Mouse (Mus musculus): ENCODE measurements around the gene Slc8b1. TPM values are rescaled to one million over a fixed set of nuclear protein-coding genes. Genes with fewer than 3 reads are reported as not detected.
A peak's percentile ranks its signal among the peaks of the same experiment; 100 is the strongest.

Gene Slc8b1
- polyA plus RNA-seq, 1 experiment: 12.1 TPM

- TF ChIP-seq CTCF (IDR thresholded peaks at IDR 0.05; ENCODE audit: extremely low read depth, insufficient read length, insufficient replicate concordance, low read depth, low read length) (no peak), POLR2A (IDR thresholded peaks at IDR 0.05; ENCODE audit: low read depth, low read length) (no peak)
- peaks cover 22% of the 10 kb centered on the region for H3K4me1 ChIP-seq (ENCODE audit: control insufficient read depth, insufficient read depth, insufficient read length, low read length)
- no peaks in the 10 kb centered on the region for H3K36me3 ChIP-seq (ENCODE audit: control insufficient read depth, insufficient read depth, low read length)
- H3K4me3 ChIP-seq (ENCODE audit: low read depth, low read length): no peak overlapping the region
- WGBS: 60% methylated on average over 6 of the region's 6 CpGs
- H3K27me3 ChIP-seq (ENCODE audit: control insufficient read depth, insufficient read depth, low read length): no peaks in the 10 kb centered on the region
- peak overlapping the region; percentile 2; the same call in 1 of the 2 replicates for H3K27ac ChIP-seq (ENCODE audit: insufficient read depth, low read depth, low read length)
Measured at GRCm38 (mm10) chr5:120468830-120469229, 42.1 kb upstream of the Slc8b1 start.

- Histone ChIP-seq H3K4me1 (ENCODE audit: control insufficient read depth, insufficient read depth, insufficient read length, low read length) (peaks cover 20% of the 10 kb centered on the region), H3K4me3 (ENCODE audit: low read depth, low read length) (no peak overlapping the region), H3K36me3 (ENCODE audit: control insufficient read depth, insufficient read depth, low read length) (no peaks in the 10 kb centered on the region), H3K27ac (ENCODE audit: insufficient read depth, low read depth, low read length) (peak overlapping the region; percentile 2; the same call in 1 of the 2 replicates), H3K27me3 (ENCODE audit: control insufficient read depth, insufficient read depth, low read length) (no peaks in the 10 kb centered on the region)
- TF ChIP-seq CTCF (IDR thresholded peaks at IDR 0.05; ENCODE audit: extremely low read depth, insufficient read length, insufficient replicate concordance, low read depth, low read length) (no peak), POLR2A (IDR thresholded peaks at IDR 0.05; ENCODE audit: low read depth, low read length) (no peak)
- WGBS: 16% methylated on average over 4 of the region's 4 CpGs
Measured at GRCm38 (mm10) chr5:120471538-120471937, 39.4 kb upstream of the Slc8b1 start.

GRCm38 (mm10) chr5:120472770-120473169 is 38.2 kb upstream of the Slc8b1 start, which contains the start of gene Sdsl:
Sdsl (minus strand) TSS chr5:120472810.
- 73% methylated on average over 8 of the region's 8 CpGs for WGBS
- H3K27me3 ChIP-seq (ENCODE audit: control insufficient read depth, insufficient read depth, low read length): no peaks in the 10 kb centered on the region
- TF ChIP-seq CTCF (IDR thresholded peaks at IDR 0.05; ENCODE audit: extremely low read depth, insufficient read length, insufficient replicate concordance, low read depth, low read length): no peak
- no peak for TF ChIP-seq POLR2A (IDR thresholded peaks at IDR 0.05; ENCODE audit: low read depth, low read length)
- no peaks in the 10 kb centered on the region for H3K36me3 ChIP-seq (ENCODE audit: control insufficient read depth, insufficient read depth, low read length)
- peak within 1 kb of the TSS; percentile 2; the same call in 1 of the 2 replicates for H3K27ac ChIP-seq (ENCODE audit: insufficient read depth, low read depth, low read length)
- peaks cover 14% of the 10 kb centered on the region; the same call in 1 of the 2 replicates for H3K4me1 ChIP-seq (ENCODE audit: control insufficient read depth, insufficient read depth, insufficient read length, low read length)
- no peak within 1 kb of the TSS for H3K4me3 ChIP-seq (ENCODE audit: low read depth, low read length)

- Histone ChIP-seq H3K27ac (ENCODE audit: insufficient read depth, low read depth, low read length) (no peak overlapping the region), H3K4me1 (ENCODE audit: control insufficient read depth, insufficient read depth, insufficient read length, low read length) (peaks cover 10% of the 10 kb centered on the region; the same call in 1 of the 2 replicates), H3K36me3 (ENCODE audit: control insufficient read depth, insufficient read depth, low read length) (no peaks in the 10 kb centered on the region), H3K4me3 (ENCODE audit: low read depth, low read length) (no peak overlapping the region), H3K27me3 (ENCODE audit: control insufficient read depth, insufficient read depth, low read length) (no peaks in the 10 kb centered on the region)
- WGBS: 95% methylated on average over 2 of the region's 2 CpGs
- TF ChIP-seq CTCF (IDR thresholded peaks at IDR 0.05; ENCODE audit: extremely low read depth, insufficient read length, insufficient replicate concordance, low read depth, low read length) (no peak), POLR2A (IDR thresholded peaks at IDR 0.05; ENCODE audit: low read depth, low read length) (no peak)
Measured at GRCm38 (mm10) chr5:120473361-120473760, 37.6 kb upstream of the Slc8b1 start.

- Histone ChIP-seq H3K27ac (ENCODE audit: insufficient read depth, low read depth, low read length) (no peak overlapping the region), H3K27me3 (ENCODE audit: control insufficient read depth, insufficient read depth, low read length) (no peaks in the 10 kb centered on the region), H3K4me3 (ENCODE audit: low read depth, low read length) (no peak overlapping the region), H3K36me3 (ENCODE audit: control insufficient read depth, insufficient read depth, low read length) (no peaks in the 10 kb centered on the region), H3K4me1 (ENCODE audit: control insufficient read depth, insufficient read depth, insufficient read length, low read length) (peaks cover 6% of the 10 kb centered on the region; the same call in 1 of the 2 replicates)
- no peak for TF ChIP-seq CTCF (IDR thresholded peaks at IDR 0.05; ENCODE audit: extremely low read depth, insufficient read length, insufficient replicate concordance, low read depth, low read length)
- TF ChIP-seq POLR2A (IDR thresholded peaks at IDR 0.05; ENCODE audit: low read depth, low read length): no peak
- 72% methylated on average over 8 of the region's 8 CpGs for WGBS
Measured at GRCm38 (mm10) chr5:120475861-120476260, 35.1 kb upstream of the Slc8b1 start.

GRCm38 (mm10) chr5:120476296-120476695 is 34.7 kb upstream of the Slc8b1 start, which contains the start of gene Sds:
Sds (plus strand) TSS chr5:120476526.
- no peaks in the 10 kb centered on the region for H3K27me3 ChIP-seq (ENCODE audit: control insufficient read depth, insufficient read depth, low read length)
- no peak within 1 kb of the TSS for H3K4me3 ChIP-seq (ENCODE audit: low read depth, low read length)
- peaks cover 4% of the 10 kb centered on the region; the same call in 1 of the 2 replicates for H3K4me1 ChIP-seq (ENCODE audit: control insufficient read depth, insufficient read depth, insufficient read length, low read length)
- no peaks in the 10 kb centered on the region for H3K36me3 ChIP-seq (ENCODE audit: control insufficient read depth, insufficient read depth, low read length)
- 34% methylated on average over 13 of the region's 13 CpGs for WGBS
- TF ChIP-seq CTCF (IDR thresholded peaks at IDR 0.05; ENCODE audit: extremely low read depth, insufficient read length, insufficient replicate concordance, low read depth, low read length) (no peak), POLR2A (IDR thresholded peaks at IDR 0.05; ENCODE audit: low read depth, low read length) (no peak)
- H3K27ac ChIP-seq (ENCODE audit: insufficient read depth, low read depth, low read length): no peak within 1 kb of the TSS

GRCm38 (mm10) chr5:120477993-120478392 is 33.0 kb upstream of the Slc8b1 start:
- no peaks in the 10 kb centered on the region for H3K36me3 ChIP-seq (ENCODE audit: control insufficient read depth, insufficient read depth, low read length)
- H3K27ac ChIP-seq (ENCODE audit: insufficient read depth, low read depth, low read length): no peak overlapping the region
- 85% methylated on average over 5 of the region's 5 CpGs for WGBS
- no peaks in the 10 kb centered on the region for H3K27me3 ChIP-seq (ENCODE audit: control insufficient read depth, insufficient read depth, low read length)
- no peaks in the 10 kb centered on the region for H3K4me1 ChIP-seq (ENCODE audit: control insufficient read depth, insufficient read depth, insufficient read length, low read length)
- no peak overlapping the region for H3K4me3 ChIP-seq (ENCODE audit: low read depth, low read length)
- no peak for TF ChIP-seq CTCF (IDR thresholded peaks at IDR 0.05; ENCODE audit: extremely low read depth, insufficient read length, insufficient replicate concordance, low read depth, low read length)
